Mouse (Mus musculus): Measurements from ENCODE around the gene Sh2d3c. TPM values are rescaled to one million over a fixed set of nuclear protein-coding genes. Genes with fewer than 3 reads are reported as not detected.

Sh2d3c gene
- polyA plus RNA-seq, 1 experiment from 2014 or later, result 8.3 TPM

DNA sequence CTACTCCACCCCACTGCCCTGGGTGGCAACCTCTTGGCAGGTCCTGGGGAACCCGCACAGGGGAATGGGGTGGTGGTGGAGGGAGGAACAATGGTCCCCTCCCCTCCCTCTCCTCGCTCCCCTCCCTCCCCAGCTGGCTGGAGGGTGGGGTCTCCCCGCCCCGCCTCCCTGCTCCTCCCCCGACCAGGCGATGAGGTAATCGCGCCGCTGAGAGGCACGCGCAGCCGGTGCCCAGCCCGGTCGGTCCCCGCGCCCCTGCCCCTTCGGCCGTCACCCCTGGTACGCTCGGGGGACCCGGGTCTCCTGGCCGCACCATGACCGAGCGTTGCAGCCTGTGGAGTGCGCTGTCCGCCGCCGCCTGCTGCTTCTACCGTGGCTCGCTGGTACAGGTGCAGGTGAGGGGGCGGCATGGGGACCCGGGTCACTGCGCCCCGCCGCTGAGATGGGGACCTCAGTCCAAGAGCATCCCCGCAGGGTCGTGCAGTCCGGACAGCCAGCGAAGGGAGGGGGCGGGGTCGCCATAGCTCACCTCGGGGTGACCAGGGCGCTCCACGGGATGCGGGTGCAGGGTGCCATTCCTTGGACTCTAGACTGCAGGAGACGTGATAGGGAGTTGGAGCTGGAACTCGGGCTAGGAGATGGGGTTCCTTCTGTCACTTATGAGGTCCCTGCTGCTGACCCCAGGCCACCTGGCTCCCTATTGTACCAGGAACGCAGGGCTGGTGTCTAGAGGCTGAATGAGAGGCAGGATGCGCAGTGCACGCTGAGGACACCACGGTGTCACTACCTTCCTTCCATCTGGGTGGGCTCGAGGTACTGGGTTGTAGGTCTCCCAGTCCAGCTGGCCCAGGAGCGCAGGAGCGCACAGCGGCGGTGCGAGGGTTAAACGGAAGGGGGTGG lies 20.7 kb downstream of the Sh2d3c start:
- no peak overlapping the region for H3K27ac ChIP-seq (ENCODE audit: low read depth)
- no peaks in the 10 kb centered on the region for H3K9me3 ChIP-seq (ENCODE audit: low read length)
- DNase-seq, result no peak
- 59% methylated on average over 42 of the region's 58 CpGs for WGBS (ENCODE audit: insufficient replicate concordance)
- H3K9ac ChIP-seq (replicated peaks), result no peak overlapping the region
- H3K4me3 ChIP-seq (ENCODE audit: low read depth, low read length), result peak overlapping the region; percentile 13; the same call in 1 of the 2 replicates
- peaks cover 14% of the 10 kb centered on the region for H3K36me3 ChIP-seq (replicated peaks; ENCODE audit: insufficient read depth, low read length)
- H3K4me1 ChIP-seq (ENCODE audit: insufficient read depth), result 0 out of 2 replicates have a peak, but pooled peaks cover 8% of the 10 kb centered on the region
- peaks cover 6% of the 10 kb centered on the region; the same call in 1 of the 2 replicates for H3K27me3 ChIP-seq (ENCODE audit: insufficient read depth, low read length)
- TF ChIP-seq CTCF (IDR thresholded peaks at IDR 0.05; ENCODE audit: low read depth), result no peak
- no peak for TF ChIP-seq EP300 (IDR thresholded peaks at IDR 0.05; ENCODE audit: low read depth)
- peak overlapping the region; percentile 57 for H3K4me2 ChIP-seq (ENCODE audit: low read depth, low read length)
- ATAC-seq, result peak; percentile 25; the same call in 1 of the 2 replicates

DNA sequence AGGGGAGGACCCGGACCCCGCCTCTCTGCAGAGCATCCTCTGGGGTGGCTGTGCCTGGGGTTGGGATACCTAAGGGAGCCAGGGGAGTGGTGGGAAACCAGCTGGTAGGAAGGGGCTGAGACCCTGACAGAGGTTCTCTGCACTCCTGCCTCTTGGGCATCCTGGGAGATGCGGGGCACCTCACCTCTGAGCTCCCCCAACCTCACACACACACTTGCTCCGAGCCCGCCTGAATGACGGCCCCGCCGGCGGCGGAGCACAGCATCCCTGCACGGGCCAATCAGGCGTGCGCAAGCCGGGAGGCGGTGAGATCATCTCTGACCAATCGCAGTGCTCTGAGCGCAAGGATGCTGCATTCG lies 21.3 kb downstream of the Sh2d3c start:
- TF ChIP-seq CTCF (IDR thresholded peaks at IDR 0.05; ENCODE audit: low read depth) (no peak), EP300 (IDR thresholded peaks at IDR 0.05; ENCODE audit: low read depth) (no peak)
- peaks cover 6% of the 10 kb centered on the region; the same call in 1 of the 2 replicates for H3K27me3 ChIP-seq (ENCODE audit: insufficient read depth, low read length)
- no peak overlapping the region for H3K4me3 ChIP-seq (ENCODE audit: low read depth, low read length)
- no peak overlapping the region for H3K9ac ChIP-seq (replicated peaks)
- WGBS (ENCODE audit: insufficient replicate concordance), result 73% methylated on average over 18 of the region's 18 CpGs
- H3K9me3 ChIP-seq (ENCODE audit: low read length), result no peaks in the 10 kb centered on the region
- peaks cover 20% of the 10 kb centered on the region for H3K36me3 ChIP-seq (replicated peaks; ENCODE audit: insufficient read depth, low read length)
- no peak overlapping the region for H3K27ac ChIP-seq (ENCODE audit: low read depth)
- DNase-seq (no peak), ATAC-seq (0 out of 2 replicates have a peak, but pooled peaks have one; percentile 25)
- 0 out of 2 replicates have a peak, but pooled peaks cover 8% of the 10 kb centered on the region for H3K4me1 ChIP-seq (ENCODE audit: insufficient read depth)
- no peak overlapping the region for H3K4me2 ChIP-seq (ENCODE audit: low read depth, low read length)

DNA sequence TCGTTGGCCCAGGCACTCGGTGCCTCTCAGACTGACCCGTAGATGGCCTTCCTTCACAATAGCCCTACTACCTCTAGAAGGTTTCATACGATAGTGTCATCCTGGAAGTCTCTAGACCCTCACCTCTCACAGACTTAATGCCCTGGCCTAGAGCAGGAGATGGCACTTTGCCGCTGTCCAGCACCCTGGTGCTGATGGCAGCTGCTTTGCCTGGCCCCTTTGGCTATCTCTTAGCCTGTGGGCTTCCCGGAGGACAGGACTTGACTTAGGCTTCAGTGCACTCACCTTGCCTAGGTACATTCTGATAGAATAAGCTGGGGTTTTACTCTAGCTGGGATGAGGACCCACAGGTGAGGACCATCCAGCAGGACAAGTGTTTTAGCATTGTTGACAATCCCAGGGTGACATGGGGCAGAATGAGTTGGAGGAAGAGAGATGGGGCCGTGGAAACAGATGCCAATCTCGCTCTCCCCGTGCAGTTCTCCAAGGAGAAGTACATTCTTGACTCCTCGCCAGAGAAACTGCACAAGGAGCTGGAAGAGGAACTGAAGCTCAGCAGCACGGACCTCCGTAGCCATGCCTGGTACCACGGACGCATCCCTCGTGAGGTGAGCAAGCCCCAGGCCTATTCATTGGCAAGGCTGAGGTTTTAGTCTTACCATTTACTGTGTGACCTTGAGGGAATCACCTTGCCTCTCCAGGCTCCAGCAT lies 23.6 kb downstream of the Sh2d3c start:
- H3K4me3 ChIP-seq (ENCODE audit: low read depth, low read length), result no peak overlapping the region
- DNase-seq (no peak), ATAC-seq (no peak)
- peaks cover 23% of the 10 kb centered on the region for H3K36me3 ChIP-seq (replicated peaks; ENCODE audit: insufficient read depth, low read length)
- H3K4me1 ChIP-seq (ENCODE audit: insufficient read depth), result 0 out of 2 replicates have a peak, but pooled peaks cover 8% of the 10 kb centered on the region
- H3K27me3 ChIP-seq (ENCODE audit: insufficient read depth, low read length), result peaks cover 6% of the 10 kb centered on the region; the same call in 1 of the 2 replicates
- no peak overlapping the region for H3K9ac ChIP-seq (replicated peaks)
- H3K27ac ChIP-seq (ENCODE audit: low read depth), result no peak overlapping the region
- 69% methylated on average over 15 of the region's 15 CpGs for WGBS (ENCODE audit: insufficient replicate concordance)
- no peaks in the 10 kb centered on the region for H3K9me3 ChIP-seq (ENCODE audit: low read length)
- TF ChIP-seq EP300 (IDR thresholded peaks at IDR 0.05; ENCODE audit: low read depth), result no peak
- TF ChIP-seq CTCF (IDR thresholded peaks at IDR 0.05; ENCODE audit: low read depth), result no peak
- H3K4me2 ChIP-seq (ENCODE audit: low read depth, low read length), result no peak overlapping the region

DNA sequence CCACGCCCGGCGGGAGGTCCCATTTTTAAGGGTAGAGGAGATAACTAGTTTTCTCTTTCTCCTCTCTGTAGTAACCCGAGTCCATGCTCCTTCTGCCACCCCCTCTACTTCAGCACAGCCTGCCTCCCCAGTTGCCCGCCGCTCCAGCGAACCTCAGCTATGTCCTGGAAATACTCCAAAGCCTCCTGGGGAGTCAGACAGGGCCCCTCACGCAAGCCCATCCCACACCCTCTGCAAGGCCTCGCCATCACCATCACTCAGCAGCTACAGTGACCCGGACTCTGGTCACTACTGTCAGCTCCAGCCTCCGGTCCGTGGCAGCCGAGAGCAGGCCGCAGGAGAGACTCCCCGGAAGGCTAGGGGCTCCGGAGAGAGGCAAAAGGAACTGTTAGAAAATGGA lies 28.2 kb downstream of the Sh2d3c start:
- Histone ChIP-seq H3K27me3 (ENCODE audit: insufficient read depth, low read length) (no peaks in the 10 kb centered on the region), H3K9ac (replicated peaks) (no peak overlapping the region), H3K4me1 (ENCODE audit: insufficient read depth) (no peaks in the 10 kb centered on the region; the same call in 1 of the 2 replicates), H3K27ac (ENCODE audit: low read depth) (no peak overlapping the region), H3K9me3 (ENCODE audit: low read length) (no peaks in the 10 kb centered on the region), H3K4me2 (ENCODE audit: low read depth, low read length) (no peak overlapping the region), H3K36me3 (replicated peaks; ENCODE audit: insufficient read depth, low read length) (peaks cover 46% of the 10 kb centered on the region), H3K4me3 (ENCODE audit: low read depth, low read length) (no peak overlapping the region)
- 82% methylated on average over 16 of the region's 16 CpGs for WGBS (ENCODE audit: insufficient replicate concordance)
- DNase-seq (no peak), ATAC-seq (no peak)
- TF ChIP-seq CTCF (IDR thresholded peaks at IDR 0.05; ENCODE audit: low read depth) (no peak), EP300 (IDR thresholded peaks at IDR 0.05; ENCODE audit: low read depth) (no peak)

DNA sequence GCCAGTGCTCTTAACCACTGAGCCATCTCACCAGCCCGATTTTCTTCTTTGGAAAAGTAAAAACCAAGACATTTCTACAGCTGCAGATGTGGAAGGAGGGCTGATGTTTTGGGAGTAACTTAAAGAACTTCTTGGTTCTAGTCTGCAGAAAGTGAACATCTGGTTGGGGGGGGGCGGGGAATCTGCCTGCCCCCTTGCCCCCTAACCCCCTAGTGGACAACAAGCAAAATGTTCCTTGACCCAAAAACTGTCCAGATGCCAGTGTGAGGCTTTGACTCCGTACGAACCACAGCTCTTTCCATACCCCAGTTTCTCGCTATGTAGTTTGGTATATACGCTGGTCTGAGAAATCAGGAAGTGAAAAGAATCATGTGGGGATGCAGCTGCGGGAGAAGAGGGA lies 29.3 kb downstream of the Sh2d3c start:
- no peak overlapping the region for H3K4me2 ChIP-seq (ENCODE audit: low read depth, low read length)
- H3K9me3 ChIP-seq (ENCODE audit: low read length), result no peaks in the 10 kb centered on the region
- H3K9ac ChIP-seq (replicated peaks), result no peak overlapping the region
- peaks cover 55% of the 10 kb centered on the region for H3K36me3 ChIP-seq (replicated peaks; ENCODE audit: insufficient read depth, low read length)
- no peaks in the 10 kb centered on the region; the same call in 1 of the 2 replicates for H3K4me1 ChIP-seq (ENCODE audit: insufficient read depth)
- TF ChIP-seq CTCF (IDR thresholded peaks at IDR 0.05; ENCODE audit: low read depth) (peak; percentile 39; the same call in 1 of the 2 replicates), EP300 (IDR thresholded peaks at IDR 0.05; ENCODE audit: low read depth) (no peak)
- no peaks in the 10 kb centered on the region for H3K27me3 ChIP-seq (ENCODE audit: insufficient read depth, low read length)
- no peak overlapping the region for H3K27ac ChIP-seq (ENCODE audit: low read depth)
- H3K4me3 ChIP-seq (ENCODE audit: low read depth, low read length), result no peak overlapping the region
- ATAC-seq (no peak), DNase-seq (no peak)
- 69% methylated on average over 7 of the region's 7 CpGs for WGBS (ENCODE audit: insufficient replicate concordance)
